Mouse (Mus musculus) spleen, adult 2 months (tissue): Measurements from ENCODE around the gene Ddx25. TPM values are rescaled to one million over a fixed set of nuclear protein-coding genes. Genes with fewer than 3 reads are reported as not detected.

Experiments used
- DNase-seq, 2 experiments: peaks; one replicate each; pipeline versions ENCODE4 v3.0.0 to v3.0.0-alpha.2; 2012 to 2021; ENCODE audit warnings: low spot score in 2 of 2, low read depth in 1 of 2
- H3K27ac ChIP-seq: fragments of 200-500 bp; 2 replicates; pipeline ENCODE4 v1.5.1; 2012; ENCODE audit warnings: low read length, inconsistent platforms; ENCODE audit not compliant: insufficient read depth
- H3K27me3 ChIP-seq: fragments of 200-500 bp; 2 replicates; pipeline ENCODE4 v1.6.1; 2012; ENCODE audit warnings: mild to moderate bottlenecking, moderate library complexity, low read length, inconsistent platforms; ENCODE audit not compliant: control insufficient read depth, insufficient read depth
- H3K36me3 ChIP-seq: fragments of 200-500 bp; 2 replicates; pipeline ENCODE4 v1.6.1; 2012; ENCODE audit warnings: mild to moderate bottlenecking, low read length, inconsistent platforms; ENCODE audit not compliant: control insufficient read depth, insufficient read depth
- H3K4me1 ChIP-seq: fragments of 200-500 bp; 2 replicates; pipeline ENCODE4 v1.6.1; 2011; ENCODE audit warnings: inconsistent platforms; ENCODE audit not compliant: control insufficient read depth, insufficient read depth, insufficient read length
- H3K4me3 ChIP-seq: fragments of 200-500 bp; 2 replicates; pipeline ENCODE4 v1.5.1; 2011; ENCODE audit warnings: mild to moderate bottlenecking, inconsistent platforms; ENCODE audit not compliant: insufficient read depth, insufficient read length; ENCODE audit errors: extremely low read depth
- CTCF ChIP-seq: fragments of 200-500 bp; IDR thresholded peaks from 2 replicates; pipeline ENCODE4 v1.5.1; 2011; ENCODE audit warnings: mild to moderate bottlenecking, inconsistent platforms; ENCODE audit not compliant: insufficient read depth, insufficient read length, insufficient replicate concordance; ENCODE audit errors: extremely low read depth
- POLR2A ChIP-seq: fragments of 200-500 bp; IDR thresholded peaks from 2 replicates; pipeline ENCODE4 v1.6.1; 2011; ENCODE audit warnings: low read depth, low read length, inconsistent platforms
- WGBS: fragments of 180-500 bp; shearing (Covaris S2); methylation state at CpG from one replicate; pipeline ENCODE4 v1.1.7; 2018; 5-methylcytosine and 5-hydroxymethylcytosine counted together
- polyA plus RNA-seq: library from polyadenylated mRNA; depleted of rRNA; stranded (reverse); fragments of >200 nt; gene quantifications from 2 replicates; pipeline ENCODE4 v1.2.3, GENCODE M21; 2012

Gene Ddx25
- polyA plus RNA-seq, 1 experiment: 0.14 TPM

GRCm38 (mm10) chr9:35569571-35570534 lies 11.5 kb upstream of the Ddx25 start, which contains the start of the genes Pate2 and Hyls1:
Gene Pate2, plus strand, starts transcription at chr9:35570284.
Gene Hyls1, minus strand, starts transcription at chr9:35570398.
- H3K27ac ChIP-seq: peak within 1 kb of the TSS; percentile 85
- peaks cover 14% of the 10 kb centered on the region for H3K36me3 ChIP-seq
- WGBS: under 1% methylated on average over 86 of the region's 86 CpGs
- peak within 1 kb of the TSS; percentile 76 for H3K4me3 ChIP-seq
- no peak for TF ChIP-seq CTCF
- no peak; the same call in 1 of the 2 replicates for TF ChIP-seq POLR2A
- H3K4me1 ChIP-seq: no peaks in the 10 kb centered on the region
- peaks cover 4% of the 10 kb centered on the region; the same call in 1 of the 2 replicates for H3K27me3 ChIP-seq
- peak; percentile 94 to 97 for DNase-seq

DNA sequence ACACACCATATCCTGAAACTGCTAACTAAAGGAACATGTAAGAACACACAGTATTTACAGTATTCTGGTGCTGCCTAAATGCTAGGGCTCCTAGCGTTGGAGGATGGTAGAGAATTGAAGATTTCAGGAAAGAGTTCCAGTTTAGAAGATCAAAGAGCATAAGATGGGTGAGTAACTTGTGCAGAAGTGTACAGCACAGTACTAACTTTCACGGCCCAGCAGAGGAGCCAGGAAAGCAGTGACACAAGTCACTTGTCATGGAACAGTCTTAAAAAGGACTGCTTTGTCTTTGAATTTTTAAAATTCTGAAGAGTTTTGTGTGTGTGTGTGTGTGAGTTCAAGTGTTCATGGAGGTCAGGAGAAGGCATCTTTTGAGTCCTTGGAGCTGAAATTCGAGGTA lies 9.7 kb upstream of the Ddx25 start:
- H3K27ac ChIP-seq: no peak overlapping the region
- WGBS: 90% methylated on average over 3 of the region's 3 CpGs
- no peak overlapping the region for H3K4me3 ChIP-seq
- H3K4me1 ChIP-seq: no peaks in the 10 kb centered on the region
- no peak for DNase-seq
- H3K27me3 ChIP-seq: no peaks in the 10 kb centered on the region
- H3K36me3 ChIP-seq: peaks cover 16% of the 10 kb centered on the region
- TF ChIP-seq CTCF (no peak), POLR2A (no peak)

- no peaks in the 10 kb centered on the region for H3K27me3 ChIP-seq
- no peaks in the 10 kb centered on the region for H3K4me1 ChIP-seq
- TF ChIP-seq CTCF (no peak), POLR2A (no peak)
- H3K4me3 ChIP-seq: no peak overlapping the region
- no peak overlapping the region for H3K27ac ChIP-seq
- H3K36me3 ChIP-seq: peaks cover 21% of the 10 kb centered on the region
- DNase-seq: no peak
- WGBS: 89% methylated on average over 5 of the region's 5 CpGs
These were observed 6.4 kb upstream of the Ddx25 start for GRCm38 (mm10) chr9:35564536-35565240.

DNA sequence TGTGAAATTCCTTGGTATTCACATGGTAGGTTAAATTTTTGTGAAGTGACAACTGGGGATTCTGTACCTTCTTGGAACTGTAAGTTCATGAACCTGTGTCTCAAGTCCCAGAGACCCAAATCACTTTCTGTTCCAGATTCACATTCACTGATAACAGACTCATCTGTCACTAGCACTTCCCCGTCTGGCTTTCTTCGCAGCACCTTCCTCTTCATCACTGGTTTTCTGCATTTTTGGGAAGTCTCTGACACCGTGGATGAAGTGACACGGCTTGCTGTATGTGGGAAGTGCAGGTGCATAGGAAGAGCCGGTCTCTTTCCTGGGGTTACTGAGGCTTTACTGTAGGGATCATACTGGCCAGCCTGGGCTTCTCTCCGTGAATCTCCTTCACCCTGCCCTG lies 3.3 kb upstream of the Ddx25 start:
- no peak overlapping the region for H3K4me3 ChIP-seq
- TF ChIP-seq POLR2A: no peak
- no peak for TF ChIP-seq CTCF
- DNase-seq: no peak
- peaks cover 16% of the 10 kb centered on the region for H3K36me3 ChIP-seq
- WGBS: 75% methylated on average over 6 of the region's 6 CpGs
- peaks cover 7% of the 10 kb centered on the region for H3K4me1 ChIP-seq
- H3K27ac ChIP-seq: no peak overlapping the region
- peaks cover 8% of the 10 kb centered on the region for H3K27me3 ChIP-seq

GRCm38 (mm10) chr9:35561076-35561475 lies 2.7 kb upstream of the Ddx25 start:
- no peak for TF ChIP-seq CTCF
- no peak for TF ChIP-seq POLR2A
- DNase-seq: no peak
- H3K27me3 ChIP-seq: peaks cover 8% of the 10 kb centered on the region
- WGBS: 98% methylated on average over 11 of the region's 11 CpGs
- peaks cover 15% of the 10 kb centered on the region for H3K36me3 ChIP-seq
- H3K27ac ChIP-seq: no peak overlapping the region
- peaks cover 7% of the 10 kb centered on the region for H3K4me1 ChIP-seq
- H3K4me3 ChIP-seq: no peak overlapping the region

DNA sequence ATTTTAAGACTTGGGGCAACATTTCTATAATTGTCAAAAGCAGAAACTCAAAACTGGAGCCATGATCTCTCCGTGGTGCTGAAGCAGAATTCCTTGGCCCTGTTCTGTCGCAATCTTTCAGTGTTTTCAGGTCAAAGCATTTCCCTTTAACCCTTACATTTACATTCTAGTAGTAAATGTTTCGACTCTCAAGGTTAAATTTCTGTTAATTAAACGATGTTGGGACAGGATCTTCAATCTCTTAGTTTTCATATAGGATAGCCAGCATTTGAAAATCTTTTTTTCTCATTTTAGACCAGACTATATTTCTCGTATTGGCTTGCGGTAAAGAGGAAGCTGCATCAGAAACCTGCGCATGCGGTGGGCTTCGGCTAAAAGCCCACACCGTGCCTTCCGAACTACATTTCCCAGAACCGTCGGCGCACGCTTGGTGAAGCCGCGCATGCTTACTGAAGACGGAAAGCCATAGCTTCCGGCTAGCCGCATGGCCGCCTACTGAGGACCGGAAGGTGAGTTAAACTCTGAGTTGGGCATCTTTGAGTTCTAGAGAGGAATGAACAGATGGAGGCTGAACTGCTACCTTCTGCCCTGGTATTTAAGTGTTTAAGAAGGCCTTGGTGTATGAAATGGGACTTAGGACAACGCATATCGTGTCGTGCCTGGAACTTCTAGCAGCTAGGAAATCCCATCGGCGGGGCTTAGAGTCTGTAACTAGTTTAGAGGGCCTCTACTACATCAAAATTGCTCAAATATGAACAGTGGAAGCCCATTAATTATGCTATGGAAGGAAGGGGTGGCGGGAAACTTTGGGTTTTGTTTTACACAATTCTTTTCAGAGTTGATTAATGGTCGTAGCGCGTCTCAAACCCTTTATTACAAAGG lies 922 bp upstream of the Ddx25 start:
- peak overlapping the region; percentile 51 for H3K27ac ChIP-seq

More for the DNA sequence above, 922 bp upstream of the Ddx25 start:
- TF ChIP-seq POLR2A: peak; percentile 85
- TF ChIP-seq CTCF: no peak
- peak; percentile 60 to 76 for DNase-seq
- Histone ChIP-seq H3K4me1 (peaks cover 7% of the 10 kb centered on the region), H3K36me3 (peaks cover 6% of the 10 kb centered on the region), H3K4me3 (peak overlapping the region; percentile 67), H3K27me3 (peaks cover 8% of the 10 kb centered on the region)
- WGBS: 2% methylated on average over 31 of the region's 31 CpGs
